Mouse (Mus musculus) stomach, postnatal 0 days (tissue): ENCODE results near the gene Plscr4. TPM values are rescaled to one million over a fixed set of nuclear protein-coding genes. Genes with fewer than 3 reads are reported as not detected.

Source experiments
- ATAC-seq: fragments of 200-750 bp; cut with Nextera tagmentation; 2 replicates; pipeline ENCODE4 v1.8.0; 2017; ENCODE audit not compliant: low FRiP score, low TSS enrichment
- DNase-seq: peaks from one replicate; pipeline ENCODE4 v3.0.0-alpha.2; 2016; ENCODE audit warnings: low spot score
- H3K27ac ChIP-seq: fragments of 300-500 bp; sonication (generic); replicated peaks from 2 replicates; pipeline ENCODE4 v1.5.1; 2014; ENCODE audit warnings: mild to moderate bottlenecking, control low read depth
- H3K27me3 ChIP-seq: fragments of 300-500 bp; sonication (generic); 2 replicates; pipeline ENCODE4 v1.6.1; 2014; ENCODE audit warnings: low read length; ENCODE audit not compliant: control insufficient read depth, insufficient read depth
- H3K36me3 ChIP-seq: fragments of 300-500 bp; sonication (generic); 2 replicates; pipeline ENCODE4 v1.6.1; 2014; ENCODE audit warnings: low read length, mixed read lengths; ENCODE audit not compliant: control insufficient read depth, insufficient read depth
- H3K4me1 ChIP-seq: fragments of 300-500 bp; sonication (generic); replicated peaks from 2 replicates; pipeline ENCODE4 v1.6.1; 2014; ENCODE audit warnings: antibody characterized with exemption; ENCODE audit not compliant: control insufficient read depth, insufficient read depth
- H3K4me2 ChIP-seq: fragments of 300-500 bp; sonication (generic); replicated peaks from 2 replicates; pipeline ENCODE4 v1.6.1; 2014; ENCODE audit warnings: low read depth, mild to moderate bottlenecking, control low read depth, moderate library complexity
- H3K4me3 ChIP-seq: fragments of 300-500 bp; sonication (generic); 2 replicates; pipeline ENCODE4 v1.5.1; 2014; ENCODE audit warnings: low read depth, low read length, control low read depth
- H3K9ac ChIP-seq: fragments of 300-500 bp; sonication (generic); 2 replicates; pipeline ENCODE4 v1.6.1; 2014; ENCODE audit warnings: mild to moderate bottlenecking, low read length, control low read depth, mixed read lengths
- H3K9me3 ChIP-seq: fragments of 300-500 bp; sonication (generic); 2 replicates; pipeline ENCODE4 v1.6.1; 2016; ENCODE audit warnings: low read length; ENCODE audit not compliant: control insufficient read depth
- CTCF ChIP-seq: IDR thresholded peaks from 2 replicates; pipeline ENCODE4 v1.5.1; 2016; ENCODE audit warnings: antibody characterized with exemption, low read depth, mild to moderate bottlenecking, moderate library complexity
- EP300 ChIP-seq: optimal IDR thresholded peaks from 2 replicates; pipeline ENCODE3; 2016; ENCODE audit warnings: antibody characterized with exemption
- WGBS: fragments of 180-500 bp; shearing (Covaris S2); extraction: QIAGEN DNeasy Blood & Tissue Kit; methylation state at CpG from one replicate; pipeline ENCODE4 v1.1.7; 2014; 5-methylcytosine and 5-hydroxymethylcytosine counted together
- polyA plus RNA-seq: library from polyadenylated mRNA; unstranded; fragments of >200 nt; fragmentation: Nextera tagmentation; extraction: Ambion mirVana; gene quantifications from 2 replicates; pipeline ENCODE4 v1.2.1, GENCODE M21; 2015

Plscr4 gene
- polyA plus RNA-seq, 1 experiment from 2014 or later: 9.2 TPM

- Histone ChIP-seq H3K36me3 (no peaks in the 10 kb centered on the region), H3K4me1 (no peaks in the 10 kb centered on the region), H3K4me2 (no peak overlapping the region), H3K27me3 (no peaks in the 10 kb centered on the region), H3K9me3 (no peaks in the 10 kb centered on the region), H3K27ac (no peak overlapping the region), H3K9ac (no peak overlapping the region), H3K4me3 (no peak overlapping the region)
- DNase-seq: no peak
- 90% methylated on average over 3 of the region's 3 CpGs for WGBS
- TF ChIP-seq EP300 (no peak), CTCF (no peak)
- no peak for ATAC-seq
Measured at GRCm38 (mm10) chr9:92490319-92490718, 33.1 kb downstream of the Plscr4 start.

- 80% methylated on average over 2 of the region's 2 CpGs for WGBS
- Histone ChIP-seq H3K4me3 (no peak overlapping the region), H3K27ac (no peak overlapping the region), H3K36me3 (no peaks in the 10 kb centered on the region), H3K4me2 (no peak overlapping the region), H3K9ac (no peak overlapping the region), H3K4me1 (no peaks in the 10 kb centered on the region), H3K9me3 (no peaks in the 10 kb centered on the region), H3K27me3 (no peaks in the 10 kb centered on the region)
- TF ChIP-seq EP300: no peak
- TF ChIP-seq CTCF: no peak
- DNase-seq: no peak
- ATAC-seq: no peak
Measured at GRCm38 (mm10) chr9:92491274-92491673, 34.1 kb downstream of the Plscr4 start.

- TF ChIP-seq EP300 (no peak), CTCF (peak; percentile 89)
- WGBS: 37% methylated on average over 12 of the region's 12 CpGs
- no peak for ATAC-seq
Measured at GRCm38 (mm10) chr9:92499710-92500410, 42.7 kb downstream of the Plscr4 start.

GRCm38 (mm10) chr9:92504256-92504655 is 47.1 kb downstream of the Plscr4 start:
- no peak for TF ChIP-seq CTCF
- no peak for TF ChIP-seq EP300
- no peak overlapping the region for H3K4me2 ChIP-seq
- H3K4me1 ChIP-seq: no peaks in the 10 kb centered on the region
- no peaks in the 10 kb centered on the region for H3K27me3 ChIP-seq
- 31% methylated on average over 3 of the region's 3 CpGs for WGBS
- DNase-seq: no peak
- no peak overlapping the region for H3K27ac ChIP-seq
- no peaks in the 10 kb centered on the region for H3K9me3 ChIP-seq
- ATAC-seq: no peak; the same call in 1 of the 2 replicates
- H3K4me3 ChIP-seq: no peak overlapping the region
- no peaks in the 10 kb centered on the region for H3K36me3 ChIP-seq
- H3K9ac ChIP-seq: no peak overlapping the region

More at GRCm38 (mm10) chr9:92499710-92500410, 42.7 kb downstream of the Plscr4 start:
- H3K4me2 ChIP-seq: no peak overlapping the region
- H3K36me3 ChIP-seq: no peaks in the 10 kb centered on the region
- no peak overlapping the region for H3K9ac ChIP-seq
- H3K27ac ChIP-seq: no peak overlapping the region
- H3K4me1 ChIP-seq: no peaks in the 10 kb centered on the region
- no peak overlapping the region for H3K4me3 ChIP-seq
- peak; percentile 83 for DNase-seq
- H3K27me3 ChIP-seq: no peaks in the 10 kb centered on the region
- no peaks in the 10 kb centered on the region for H3K9me3 ChIP-seq

- WGBS: 54% methylated on average over 1 of the region's 1 CpGs
- TF ChIP-seq EP300: no peak
- no peak for TF ChIP-seq CTCF
- no peaks in the 10 kb centered on the region for H3K9me3 ChIP-seq
- no peak overlapping the region for H3K4me2 ChIP-seq
- H3K9ac ChIP-seq: no peak overlapping the region
- no peaks in the 10 kb centered on the region for H3K27me3 ChIP-seq
- ATAC-seq: no peak
- H3K4me3 ChIP-seq: no peak overlapping the region
- no peak for DNase-seq
- H3K27ac ChIP-seq: no peak overlapping the region
- no peaks in the 10 kb centered on the region for H3K4me1 ChIP-seq
- H3K36me3 ChIP-seq: no peaks in the 10 kb centered on the region
Measured at GRCm38 (mm10) chr9:92504889-92505288, 47.7 kb downstream of the Plscr4 start.

GRCm38 (mm10) chr9:92511696-92512095 is 54.5 kb downstream of the Plscr4 start:
- Histone ChIP-seq H3K27me3 (no peaks in the 10 kb centered on the region), H3K4me1 (no peaks in the 10 kb centered on the region), H3K36me3 (no peaks in the 10 kb centered on the region), H3K4me2 (no peak overlapping the region), H3K4me3 (no peak overlapping the region), H3K9me3 (no peaks in the 10 kb centered on the region), H3K9ac (no peak overlapping the region), H3K27ac (no peak overlapping the region)
- TF ChIP-seq EP300: no peak
- TF ChIP-seq CTCF: no peak
- DNase-seq (no peak), ATAC-seq (no peak)
